Mouse (Mus musculus) intestine, postnatal 0 days (tissue): Measurements from ENCODE around the gene Gm8332. TPM values are rescaled to one million over a fixed set of nuclear protein-coding genes. Genes with fewer than 3 reads are reported as not detected.
"Not testable (repeated sequence)": the region's sequence is repeated elsewhere in the genome, so short reads cannot be mapped to it uniquely, and the experiment has no call there.

Experiments
- ATAC-seq: fragments of 200-750 bp; cut with Nextera tagmentation; 2 replicates; pipeline ENCODE4 v1.8.0; 2017; ENCODE audit warnings: mild to moderate bottlenecking, moderate TSS enrichment, moderate library complexity
- H3K27ac ChIP-seq: fragments of 300-500 bp; sonication (generic); 2 replicates; pipeline ENCODE4 v1.5.1; 2014; ENCODE audit warnings: mild to moderate bottlenecking, low read depth, low read length, moderate library complexity
- H3K27me3 ChIP-seq: fragments of 300-500 bp; sonication (generic); replicated peaks from 2 replicates; pipeline ENCODE4 v1.6.1; 2014; ENCODE audit warnings: low read length, mixed read lengths; ENCODE audit not compliant: control insufficient read depth, insufficient read depth
- H3K36me3 ChIP-seq: fragments of 300-500 bp; sonication (generic); 2 replicates; pipeline ENCODE4 v1.6.1; 2014; ENCODE audit warnings: mild to moderate bottlenecking, moderate library complexity; ENCODE audit not compliant: control insufficient read depth, insufficient read depth
- H3K4me1 ChIP-seq: fragments of 300-500 bp; sonication (generic); replicated peaks from 2 replicates; pipeline ENCODE4 v1.6.1; 2014; ENCODE audit warnings: antibody characterized with exemption, low read length, mixed read lengths; ENCODE audit not compliant: control insufficient read depth, insufficient read depth
- H3K4me2 ChIP-seq: fragments of 300-500 bp; sonication (generic); replicated peaks from 2 replicates; pipeline ENCODE4 v1.6.1; 2014; ENCODE audit warnings: low read depth, mild to moderate bottlenecking, moderate library complexity
- H3K4me3 ChIP-seq: fragments of 300-500 bp; sonication (generic); 2 replicates; pipeline ENCODE4 v1.5.1; 2014; ENCODE audit warnings: low read depth, low read length
- H3K9ac ChIP-seq: fragments of 300-500 bp; sonication (generic); 2 replicates; pipeline ENCODE4 v1.6.1; 2014; ENCODE audit warnings: mild to moderate bottlenecking, low read depth, low read length
- H3K9me3 ChIP-seq: fragments of 300-500 bp; sonication (generic); 2 replicates; pipeline ENCODE4 v1.6.1; 2016; ENCODE audit warnings: mixed run types; ENCODE audit not compliant: control insufficient read depth
- CTCF ChIP-seq: sonication (generic); IDR thresholded peaks from 2 replicates; pipeline ENCODE4 v1.5.1; 2016; ENCODE audit warnings: low read depth, mild to moderate bottlenecking, control low read depth, antibody characterized with exemption, moderate library complexity
- WGBS: fragments of 180-500 bp; shearing (Covaris S2); extraction: QIAGEN DNeasy Blood & Tissue Kit; methylation state at CpG from one replicate; pipeline ENCODE4 v1.1.7; 2014; 5-methylcytosine and 5-hydroxymethylcytosine counted together
- polyA plus RNA-seq: library from polyadenylated mRNA; unstranded; fragments of >200 nt; fragmentation: Nextera tagmentation; extraction: Ambion mirVana; gene quantifications from 2 replicates; pipeline ENCODE4 v1.2.1, GENCODE M21; 2015

Gm8332 gene
- not detected in 2 replicates for polyA plus RNA-seq

- H3K9me3 ChIP-seq, H3K27me3 ChIP-seq, ATAC-seq, H3K4me3 ChIP-seq, H3K4me2 ChIP-seq, H3K4me1 ChIP-seq, H3K9ac ChIP-seq, H3K36me3 ChIP-seq, H3K27ac ChIP-seq: not testable (repeated sequence)
- WGBS = 91% methylated on average over 1 of the region's 2 CpGs
Observed at GRCm38 (mm10) chr12:88250000-88250399, at the start of gene Gm8332. TSS of gene Gm8332 (minus strand) at chr12:88250100.

GRCm38 (mm10) chr12:88297171-88297570, 47.3 kb upstream of the Gm8332 start:
- H3K27ac ChIP-seq, H3K9ac ChIP-seq, H3K4me3 ChIP-seq, H3K36me3 ChIP-seq, ATAC-seq, H3K27me3 ChIP-seq, H3K4me1 ChIP-seq, H3K4me2 ChIP-seq, H3K9me3 ChIP-seq: not testable (repeated sequence)
- WGBS = 55% methylated on average over 2 of the region's 2 CpGs

GRCm38 (mm10) chr12:88293082-88293481, 43.2 kb upstream of the Gm8332 start:
- H3K36me3 ChIP-seq = not testable (repeated sequence)
- WGBS = 60% methylated on average over 4 of the region's 4 CpGs

GRCm38 (mm10) chr12:88285224-88285623, 35.3 kb upstream of the Gm8332 start:
- not testable (repeated sequence) for H3K9me3 ChIP-seq, H3K36me3 ChIP-seq, H3K4me1 ChIP-seq, H3K27ac ChIP-seq, H3K27me3 ChIP-seq, ATAC-seq, H3K4me3 ChIP-seq, H3K4me2 ChIP-seq, H3K9ac ChIP-seq
- 95% methylated on average over 4 of the region's 5 CpGs for WGBS

More at GRCm38 (mm10) chr12:88293082-88293481, 43.2 kb upstream of the Gm8332 start:
- H3K4me2 ChIP-seq, H3K27ac ChIP-seq, H3K9me3 ChIP-seq, H3K4me3 ChIP-seq, H3K9ac ChIP-seq, H3K4me1 ChIP-seq, H3K27me3 ChIP-seq, ATAC-seq: not testable (repeated sequence)

GRCm38 (mm10) chr12:88274400-88274799, 24.5 kb upstream of the Gm8332 start, which contains the start of gene Gm5662:
TSS of gene Gm5662 (minus strand) at chr12:88274500.
- not testable (repeated sequence) for ATAC-seq, H3K9ac ChIP-seq, H3K4me1 ChIP-seq, H3K4me3 ChIP-seq, H3K4me2 ChIP-seq, H3K27me3 ChIP-seq, H3K9me3 ChIP-seq, H3K36me3 ChIP-seq, H3K27ac ChIP-seq
- WGBS = 79% methylated on average over 5 of the region's 5 CpGs

- ATAC-seq = no peak
- no peak overlapping the region for H3K4me2 ChIP-seq
- no peaks in the 10 kb centered on the region for H3K27me3 ChIP-seq
- H3K4me3 ChIP-seq = no peak overlapping the region
- H3K36me3 ChIP-seq = no peaks in the 10 kb centered on the region
- H3K9me3 ChIP-seq = no peaks in the 10 kb centered on the region
- no peak overlapping the region for H3K27ac ChIP-seq
- 49% methylated on average over 1 of the region's 1 CpGs for WGBS
- H3K9ac ChIP-seq = no peak overlapping the region
- H3K4me1 ChIP-seq = no peaks in the 10 kb centered on the region
- no peak for TF ChIP-seq CTCF
Observed at GRCm38 (mm10) chr12:88257241-88257640, 7.3 kb upstream of the Gm8332 start.

- not testable (repeated sequence) for H3K4me1 ChIP-seq, H3K27me3 ChIP-seq, H3K27ac ChIP-seq, H3K36me3 ChIP-seq, H3K9ac ChIP-seq, ATAC-seq, H3K4me2 ChIP-seq, H3K4me3 ChIP-seq, H3K9me3 ChIP-seq
- 58% methylated on average over 2 of the region's 2 CpGs for WGBS
Observed at GRCm38 (mm10) chr12:88255917-88256316, 6.0 kb upstream of the Gm8332 start.

GRCm38 (mm10) chr12:88245786-88246185, 4.1 kb downstream of the Gm8332 start:
- H3K4me1 ChIP-seq = not testable (repeated sequence)

GRCm38 (mm10) chr12:88242940-88243339, 7.0 kb downstream of the Gm8332 start:
- not testable (repeated sequence) for H3K4me3 ChIP-seq, ATAC-seq
- WGBS = 58% methylated on average over 1 of the region's 1 CpGs

More at GRCm38 (mm10) chr12:88245786-88246185, 4.1 kb downstream of the Gm8332 start:
- not testable (repeated sequence) for H3K27ac ChIP-seq, H3K9ac ChIP-seq, H3K4me2 ChIP-seq, ATAC-seq, H3K4me3 ChIP-seq, H3K36me3 ChIP-seq, H3K27me3 ChIP-seq, H3K9me3 ChIP-seq

More at GRCm38 (mm10) chr12:88242940-88243339, 7.0 kb downstream of the Gm8332 start:
- not testable (repeated sequence) for H3K4me2 ChIP-seq, H3K9ac ChIP-seq, H3K4me1 ChIP-seq, H3K9me3 ChIP-seq, H3K36me3 ChIP-seq, H3K27ac ChIP-seq, H3K27me3 ChIP-seq
